Mouse (Mus musculus): ENCODE data around the gene Zfp827. TPM values are rescaled to one million over a fixed set of nuclear protein-coding genes. Genes with fewer than 3 reads are reported as not detected.
A peak's percentile ranks its signal among the peaks of the same experiment; 100 is the strongest.

The Zfp827 gene
- total RNA-seq, 1 experiment from 2014 or later, result 8.5 TPM

DNA sequence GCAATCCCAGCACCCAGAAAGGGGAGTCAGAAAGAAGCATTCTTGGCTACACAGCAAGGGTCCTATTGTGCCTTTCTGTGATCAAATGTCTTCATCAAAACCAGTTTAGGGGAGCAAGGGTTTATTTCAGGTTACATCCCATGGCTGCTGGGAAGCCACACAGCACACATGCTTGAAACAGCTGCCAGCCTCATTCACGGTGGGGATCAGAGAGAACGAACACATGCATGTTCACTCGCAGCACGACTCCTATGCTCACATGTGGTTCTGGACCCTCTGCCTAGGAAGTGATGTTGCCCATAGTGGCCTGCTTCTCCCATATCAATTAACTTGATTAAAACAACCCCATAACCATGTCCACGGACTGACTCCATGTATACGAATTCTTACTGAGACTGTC is 26.0 kb downstream of the Zfp827 start:
- ATAC-seq (replicated peaks in 1 of 2; ENCODE audit: insufficient read depth in 1 of 2, low FRiP score in 2 of 2, low TSS enrichment in 1 of 2, low read depth in 1 of 2, poor library complexity in 2 of 2, severe bottlenecking in 2 of 2), result no peak

GRCm38 (mm10) chr8:79057179-79057578 is 28.9 kb downstream of the Zfp827 start:
- ATAC-seq (replicated peaks in 1 of 2; ENCODE audit: insufficient read depth in 1 of 2, low FRiP score in 2 of 2, low TSS enrichment in 1 of 2, low read depth in 1 of 2, poor library complexity in 2 of 2, severe bottlenecking in 2 of 2), result no peak

GRCm38 (mm10) chr8:79059361-79059760 is 31.1 kb downstream of the Zfp827 start:
- peak; percentile 76 to 86 for ATAC-seq (replicated peaks in 1 of 2; ENCODE audit: insufficient read depth in 1 of 2, low FRiP score in 2 of 2, low TSS enrichment in 1 of 2, low read depth in 1 of 2, poor library complexity in 2 of 2, severe bottlenecking in 2 of 2)

DNA sequence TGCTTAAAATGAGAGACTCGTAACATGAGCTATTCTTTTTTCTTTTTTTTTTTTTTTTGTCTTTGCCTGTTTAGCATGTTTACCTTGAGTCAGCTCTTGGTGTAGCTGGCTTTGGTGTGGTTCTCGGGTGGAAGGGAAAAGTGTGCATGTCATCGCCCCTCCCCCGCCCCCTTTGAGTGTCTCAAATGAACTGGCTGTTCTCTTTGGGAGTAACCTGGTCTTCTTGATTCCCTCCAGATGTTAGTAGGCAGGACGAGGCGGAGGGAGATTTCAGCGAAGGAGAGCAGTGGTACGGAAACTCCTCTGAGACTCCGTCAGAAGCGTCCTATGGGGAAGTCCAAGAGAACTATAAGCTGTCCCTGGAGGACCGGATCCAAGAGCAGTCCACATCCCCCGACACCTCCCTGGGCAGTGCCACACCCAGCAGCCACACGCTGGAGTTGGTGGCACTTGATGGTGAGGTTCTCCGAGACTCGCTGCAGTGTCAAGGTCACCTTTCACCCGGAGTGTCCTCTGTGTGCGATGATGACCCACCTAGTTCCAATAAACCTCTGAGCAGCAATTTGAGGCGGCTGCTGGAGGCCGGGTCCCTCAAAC is 31.9 kb downstream of the Zfp827 start:
- no peak for ATAC-seq (replicated peaks in 1 of 2; ENCODE audit: insufficient read depth in 1 of 2, low FRiP score in 2 of 2, low TSS enrichment in 1 of 2, low read depth in 1 of 2, poor library complexity in 2 of 2, severe bottlenecking in 2 of 2)

DNA sequence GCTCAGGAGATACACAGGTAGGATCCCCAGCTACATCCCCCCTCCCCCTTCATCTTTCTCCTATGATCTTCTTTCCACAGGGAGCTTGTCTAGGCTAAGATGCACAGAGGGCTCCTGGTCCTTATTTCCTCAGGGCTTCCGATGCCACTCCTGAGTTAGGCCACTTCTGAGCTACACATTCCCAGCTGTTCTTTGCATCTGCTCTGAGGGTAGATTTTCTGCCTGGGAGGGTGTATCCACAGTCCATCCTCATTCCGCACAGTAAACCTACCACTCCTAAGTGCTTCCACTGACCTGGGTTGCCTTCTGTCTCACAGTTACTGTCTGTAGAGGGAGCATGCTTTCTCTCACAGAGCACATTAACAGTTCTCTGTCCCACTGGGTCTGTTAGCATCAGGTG is 37.7 kb downstream of the Zfp827 start:
- ATAC-seq (replicated peaks in 1 of 2; ENCODE audit: insufficient read depth in 1 of 2, low FRiP score in 2 of 2, low TSS enrichment in 1 of 2, low read depth in 1 of 2, poor library complexity in 2 of 2, severe bottlenecking in 2 of 2), result no peak

GRCm38 (mm10) chr8:79067812-79068630 is 39.8 kb downstream of the Zfp827 start:
- ATAC-seq (replicated peaks in 1 of 2; ENCODE audit: insufficient read depth in 1 of 2, low FRiP score in 2 of 2, low TSS enrichment in 1 of 2, low read depth in 1 of 2, poor library complexity in 2 of 2, severe bottlenecking in 2 of 2), result no peak

- ATAC-seq (replicated peaks in 1 of 2; ENCODE audit: insufficient read depth in 1 of 2, low FRiP score in 2 of 2, low TSS enrichment in 1 of 2, low read depth in 1 of 2, poor library complexity in 2 of 2, severe bottlenecking in 2 of 2), result no peak
Measured at GRCm38 (mm10) chr8:79073311-79073710, 45.1 kb downstream of the Zfp827 start.

GRCm38 (mm10) chr8:79074986-79075385 is 46.7 kb downstream of the Zfp827 start:
- ATAC-seq (replicated peaks in 1 of 2; ENCODE audit: insufficient read depth in 1 of 2, low FRiP score in 2 of 2, low TSS enrichment in 1 of 2, low read depth in 1 of 2, poor library complexity in 2 of 2, severe bottlenecking in 2 of 2), result no peak

GRCm38 (mm10) chr8:79077256-79077655 is 49.0 kb downstream of the Zfp827 start:
- ATAC-seq (replicated peaks in 1 of 2; ENCODE audit: insufficient read depth in 1 of 2, low FRiP score in 2 of 2, low TSS enrichment in 1 of 2, low read depth in 1 of 2, poor library complexity in 2 of 2, severe bottlenecking in 2 of 2), result no peak

DNA sequence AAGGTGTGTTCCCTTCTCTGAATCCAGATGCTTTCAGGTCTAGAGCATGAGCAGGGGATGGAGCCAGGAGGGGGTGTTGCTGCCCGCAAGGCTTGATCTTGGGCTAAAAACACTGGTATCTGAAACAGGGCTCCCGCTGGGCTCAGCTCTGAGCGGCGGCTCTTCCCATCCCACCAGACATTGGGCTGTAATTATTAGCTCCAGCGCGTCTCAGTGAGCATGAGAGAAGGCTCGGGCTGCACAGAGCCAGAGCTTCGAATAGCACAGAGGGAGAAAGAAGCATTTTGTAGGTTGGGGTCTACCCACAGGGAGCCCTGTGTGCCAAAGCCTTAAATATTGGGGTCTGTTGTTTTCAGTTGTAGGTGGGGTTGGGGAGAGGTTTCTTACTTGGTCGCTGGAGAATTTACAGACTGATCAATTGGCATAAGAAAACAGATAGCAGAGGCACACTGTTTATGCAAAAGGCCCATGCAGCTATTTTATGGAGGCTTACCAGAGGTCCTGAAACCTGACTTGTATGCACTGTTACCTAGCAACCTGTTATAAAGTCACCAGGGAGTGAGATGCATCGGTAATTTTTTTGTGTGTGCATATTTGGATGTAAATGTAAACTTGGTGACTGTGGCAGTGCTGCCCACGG is 50.4 kb downstream of the Zfp827 start:
- ATAC-seq (replicated peaks in 1 of 2; ENCODE audit: insufficient read depth in 1 of 2, low FRiP score in 2 of 2, low TSS enrichment in 1 of 2, low read depth in 1 of 2, poor library complexity in 2 of 2, severe bottlenecking in 2 of 2), result no peak

GRCm38 (mm10) chr8:79079196-79079561 is 50.9 kb downstream of the Zfp827 start:
- no peak for ATAC-seq (replicated peaks in 1 of 2; ENCODE audit: insufficient read depth in 1 of 2, low FRiP score in 2 of 2, low TSS enrichment in 1 of 2, low read depth in 1 of 2, poor library complexity in 2 of 2, severe bottlenecking in 2 of 2)

DNA sequence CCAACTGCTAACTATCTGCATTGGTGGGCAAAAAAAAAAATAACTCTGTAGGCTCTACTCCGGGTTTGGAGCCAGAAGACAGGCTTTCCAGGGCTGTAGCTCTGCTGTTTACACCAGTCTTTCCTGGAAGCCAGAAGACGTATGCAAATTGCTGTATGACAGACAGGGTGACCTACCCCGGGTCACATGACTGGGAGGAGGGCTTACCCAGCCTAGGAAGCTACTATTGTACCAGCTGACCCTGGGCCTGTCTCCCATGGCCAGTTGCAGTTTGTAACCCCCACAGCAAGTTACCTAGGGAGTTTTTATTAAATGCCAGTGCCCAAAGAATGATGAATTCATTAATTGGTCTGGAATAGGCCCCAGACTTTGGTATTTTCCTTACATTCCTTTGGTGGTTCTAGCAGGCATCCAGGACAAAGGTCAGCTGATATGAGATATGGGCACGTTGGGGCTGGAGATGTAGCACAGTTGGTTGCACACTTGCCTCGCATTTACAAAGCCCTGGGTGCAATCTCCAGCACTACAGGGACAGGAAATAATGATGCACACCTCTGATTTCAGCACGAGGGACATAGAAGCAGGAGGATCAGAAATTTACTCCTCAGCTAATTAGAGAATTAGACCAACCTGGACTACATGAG is 52.0 kb downstream of the Zfp827 start:
- ATAC-seq (replicated peaks in 1 of 2; ENCODE audit: insufficient read depth in 1 of 2, low FRiP score in 2 of 2, low TSS enrichment in 1 of 2, low read depth in 1 of 2, poor library complexity in 2 of 2, severe bottlenecking in 2 of 2), result no peak

DNA sequence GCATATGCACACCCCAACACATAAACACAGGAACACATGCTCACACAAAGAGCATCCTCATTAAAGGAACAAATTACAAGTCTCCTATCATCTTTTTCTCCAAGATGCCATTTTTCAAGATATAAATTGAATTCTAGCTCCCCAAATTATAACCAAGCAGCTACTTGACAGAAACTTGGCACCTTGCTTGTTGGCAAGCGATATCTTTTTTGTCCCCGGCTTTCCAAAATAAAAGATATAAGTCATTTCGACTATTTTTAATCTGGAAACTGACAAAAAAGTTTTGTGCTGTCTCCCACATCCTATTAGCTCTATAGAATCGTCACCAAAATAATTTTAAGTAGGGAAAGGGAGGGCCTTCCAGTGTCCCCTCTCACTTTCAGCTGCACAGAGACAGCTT is 53.1 kb downstream of the Zfp827 start:
- no peak for ATAC-seq (replicated peaks in 1 of 2; ENCODE audit: insufficient read depth in 1 of 2, low FRiP score in 2 of 2, low TSS enrichment in 1 of 2, low read depth in 1 of 2, poor library complexity in 2 of 2, severe bottlenecking in 2 of 2)

GRCm38 (mm10) chr8:79081955-79082354 is 53.7 kb downstream of the Zfp827 start:
- no peak for ATAC-seq (replicated peaks in 1 of 2; ENCODE audit: insufficient read depth in 1 of 2, low FRiP score in 2 of 2, low TSS enrichment in 1 of 2, low read depth in 1 of 2, poor library complexity in 2 of 2, severe bottlenecking in 2 of 2)

DNA sequence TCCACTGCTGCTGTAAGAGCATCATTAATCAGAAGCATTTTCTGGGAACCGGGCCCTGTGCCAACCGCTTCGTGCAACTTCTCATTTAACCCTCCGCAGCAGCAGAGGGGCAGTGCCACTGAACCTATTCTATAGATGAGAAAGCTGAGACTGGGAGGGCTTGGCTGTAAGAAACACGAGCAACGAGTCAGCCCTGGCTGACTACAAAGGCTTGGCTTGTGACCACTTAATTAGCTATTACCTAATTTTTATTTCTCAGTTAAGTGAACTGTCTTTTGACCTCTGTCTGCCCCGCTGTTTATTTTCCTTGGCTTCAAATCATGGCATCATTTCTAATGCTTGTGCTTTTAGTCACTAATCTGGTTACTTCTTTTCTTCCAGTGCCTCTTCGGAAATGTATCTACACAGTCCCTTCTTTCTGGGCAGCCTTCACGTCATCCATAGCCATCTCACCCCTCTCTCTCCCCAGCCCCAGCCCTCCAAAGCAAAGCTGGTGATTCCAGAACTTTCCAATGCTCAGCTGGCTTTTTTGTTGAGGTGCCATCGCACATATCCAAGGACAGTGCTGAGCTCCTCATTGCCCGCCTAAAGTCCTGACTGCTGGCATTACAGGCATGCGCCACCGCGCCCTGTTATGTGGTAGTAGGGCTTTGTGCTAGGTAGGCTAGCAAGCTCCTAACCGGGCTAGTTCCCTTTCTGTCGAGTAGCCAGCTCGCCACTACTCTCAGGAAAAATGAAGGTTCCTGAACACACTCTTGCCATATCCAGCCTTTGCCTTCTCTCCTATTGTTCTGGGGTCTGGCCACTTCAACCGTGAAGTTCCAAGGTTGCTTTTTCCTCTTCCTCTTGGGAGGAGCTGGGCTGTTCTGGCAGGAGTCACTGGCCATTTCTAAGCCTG is 55.5 kb downstream of the Zfp827 start:
- ATAC-seq (replicated peaks in 1 of 2; ENCODE audit: insufficient read depth in 1 of 2, low FRiP score in 2 of 2, low TSS enrichment in 1 of 2, low read depth in 1 of 2, poor library complexity in 2 of 2, severe bottlenecking in 2 of 2), result no peak

GRCm38 (mm10) chr8:79084359-79084820 is 56.2 kb downstream of the Zfp827 start:
- no peak for ATAC-seq (replicated peaks in 1 of 2; ENCODE audit: insufficient read depth in 1 of 2, low FRiP score in 2 of 2, low TSS enrichment in 1 of 2, low read depth in 1 of 2, poor library complexity in 2 of 2, severe bottlenecking in 2 of 2)

GRCm38 (mm10) chr8:79094422-79094821 is 66.2 kb downstream of the Zfp827 start:
- no peak for ATAC-seq (replicated peaks in 1 of 2; ENCODE audit: insufficient read depth in 1 of 2, low FRiP score in 2 of 2, low TSS enrichment in 1 of 2, low read depth in 1 of 2, poor library complexity in 2 of 2, severe bottlenecking in 2 of 2)

Data from hematopoietic stem cell, adult 5-6 weeks (primary cell).